Mouse (Mus musculus): ENCODE measurements around the gene Oit1.
A peak's percentile ranks its signal among the peaks of the same experiment; 100 is the strongest.

Oit1 gene

DNA sequence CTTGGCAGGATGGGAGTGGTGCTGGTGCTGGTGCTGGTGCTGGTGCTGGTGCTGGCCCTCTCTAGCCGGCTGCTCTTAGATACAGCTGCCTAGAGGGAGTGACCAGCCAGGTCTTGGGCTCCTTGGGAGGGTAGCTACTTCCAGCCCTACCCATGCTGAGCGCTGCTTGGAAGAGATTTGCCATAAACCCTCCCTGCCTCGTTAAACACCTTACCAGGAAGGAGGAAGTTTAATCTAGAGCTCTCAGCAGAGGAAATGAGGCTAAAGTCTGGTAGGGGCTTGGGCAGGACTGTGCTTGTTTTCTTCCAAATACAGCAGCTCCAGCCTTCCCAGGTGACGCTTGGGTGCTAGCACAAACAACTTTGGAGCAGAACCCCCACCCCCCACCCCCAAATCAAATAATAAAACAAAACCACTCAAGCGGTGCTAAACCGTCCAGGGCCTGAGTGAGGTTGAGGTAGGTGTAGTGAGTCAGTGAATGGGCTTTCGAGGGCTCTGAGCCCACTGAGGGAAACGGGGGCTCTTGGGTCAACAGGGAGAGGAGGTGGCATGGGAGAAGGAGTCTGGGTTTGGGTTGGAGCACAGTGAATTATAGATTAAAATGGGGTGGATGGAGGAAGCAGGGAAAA, at the start of gene Oit1:
Gene Oit1 (minus strand): TSS at position 70 of the 629 bp plus-strand sequence.
- no peak for DNase-seq (ENCODE audit: low read depth, low spot score)

DNA sequence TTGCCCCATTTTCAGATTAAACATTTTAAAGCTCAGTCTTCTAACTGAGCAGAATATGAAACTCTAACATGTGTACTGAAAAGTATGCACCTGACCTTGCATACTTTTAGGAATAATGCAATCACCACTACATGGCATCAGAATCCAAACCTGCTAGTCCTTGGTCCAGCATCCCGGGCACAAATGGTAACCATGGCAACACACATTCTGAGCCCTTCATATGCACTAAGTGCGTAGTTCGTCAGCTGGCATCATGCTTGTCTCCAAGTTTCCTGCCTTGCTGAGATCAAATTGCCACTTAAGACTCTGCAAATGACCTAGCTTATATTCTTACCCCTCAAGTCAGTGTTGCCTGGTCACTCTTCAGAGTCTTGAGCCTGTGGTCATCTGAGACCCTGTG, 44.3 kb upstream of the Oit1 start:
- DNase-seq (ENCODE audit: low read depth, low spot score) = peak; percentile 24

DNA sequence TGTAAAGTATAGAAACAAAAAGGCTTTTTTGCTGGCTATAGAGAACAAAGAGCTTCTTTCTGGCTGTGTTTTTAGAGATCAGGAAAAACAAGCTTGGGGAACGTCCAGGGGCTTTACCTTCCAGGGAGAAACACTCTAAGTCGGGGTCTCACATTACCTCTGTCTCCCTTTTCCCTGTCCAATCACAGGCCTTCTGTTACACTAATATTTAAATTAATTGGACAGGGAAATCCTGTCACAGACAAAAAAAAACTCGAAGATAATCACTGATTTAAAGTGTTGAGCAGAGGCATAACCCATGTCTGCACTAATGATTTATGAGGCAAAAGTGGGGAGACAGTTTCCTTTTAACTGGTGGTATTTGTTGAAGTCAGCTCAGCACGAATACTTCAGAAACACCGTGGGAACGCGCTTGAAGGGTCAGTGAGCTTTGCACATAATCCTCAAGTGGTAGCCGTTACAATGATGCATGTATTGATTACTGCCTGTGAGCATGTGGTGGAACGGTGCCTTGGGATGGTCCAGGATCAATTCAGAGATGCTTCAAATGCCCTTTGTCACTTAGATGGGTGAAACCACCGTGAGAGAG, 42.7 kb upstream of the Oit1 start:
- peak; percentile 57 for DNase-seq (ENCODE audit: low read depth, low spot score)

DNA sequence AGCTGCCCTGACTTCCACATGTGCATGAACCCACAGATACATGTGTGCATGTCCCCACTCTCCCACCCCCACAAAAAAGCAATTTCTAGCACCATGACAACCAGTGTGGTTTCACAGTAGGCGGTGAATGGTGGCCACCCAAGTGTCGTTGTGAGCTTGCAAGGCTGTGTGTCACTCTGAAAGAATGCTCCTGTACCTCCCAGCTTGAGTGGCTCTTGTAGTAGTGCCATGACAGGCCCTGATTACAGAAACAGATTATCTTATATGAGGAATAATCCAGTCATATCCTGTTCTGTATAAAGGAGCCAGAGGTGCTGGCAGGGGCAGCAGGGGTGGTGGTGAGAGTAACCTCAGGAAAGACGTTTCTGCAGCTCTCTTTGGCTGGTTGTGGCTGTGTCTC, 40.1 kb upstream of the Oit1 start:
- no peak for DNase-seq (ENCODE audit: low read depth, low spot score)

DNA sequence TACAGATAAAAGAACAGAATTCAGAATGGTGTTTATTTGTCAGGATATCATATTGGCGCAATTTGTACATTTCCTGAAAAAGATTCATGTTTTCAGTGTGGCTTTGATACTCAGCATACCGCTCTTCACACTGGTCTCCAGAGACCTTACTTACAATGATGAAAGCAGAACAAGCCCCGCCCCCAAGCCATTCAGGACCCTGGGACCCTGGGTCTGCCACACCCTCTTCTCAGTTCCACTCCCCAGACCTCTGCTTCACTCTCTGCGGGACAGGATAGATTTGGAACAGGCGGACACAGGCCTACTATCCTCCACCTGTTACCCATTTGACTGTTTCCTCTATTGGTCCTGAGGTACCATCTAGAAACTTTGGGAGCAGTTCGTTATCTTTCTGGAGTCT, 27.4 kb upstream of the Oit1 start:
- DNase-seq (ENCODE audit: low read depth, low spot score) = no peak

DNA sequence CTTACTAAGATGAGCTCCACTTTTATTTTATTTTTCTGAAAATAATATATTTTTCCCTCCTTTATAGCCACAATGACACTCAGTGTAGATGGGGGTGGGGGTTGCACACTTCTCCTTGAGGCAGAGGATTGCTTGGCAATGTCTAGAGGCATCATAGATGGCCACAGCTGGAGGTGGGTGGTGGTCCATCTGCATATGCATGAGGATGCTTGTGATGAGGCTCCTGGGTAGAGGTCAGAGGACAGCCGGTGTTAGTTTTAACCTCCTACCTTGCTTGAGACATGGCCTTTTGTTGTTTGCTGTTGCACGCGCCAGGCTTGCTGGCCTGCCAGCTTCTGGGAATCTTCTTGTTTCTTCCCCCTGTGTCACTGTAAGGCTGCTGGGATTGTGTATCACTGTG, 24.8 kb upstream of the Oit1 start:
- no peak for DNase-seq (ENCODE audit: low read depth, low spot score)

DNA sequence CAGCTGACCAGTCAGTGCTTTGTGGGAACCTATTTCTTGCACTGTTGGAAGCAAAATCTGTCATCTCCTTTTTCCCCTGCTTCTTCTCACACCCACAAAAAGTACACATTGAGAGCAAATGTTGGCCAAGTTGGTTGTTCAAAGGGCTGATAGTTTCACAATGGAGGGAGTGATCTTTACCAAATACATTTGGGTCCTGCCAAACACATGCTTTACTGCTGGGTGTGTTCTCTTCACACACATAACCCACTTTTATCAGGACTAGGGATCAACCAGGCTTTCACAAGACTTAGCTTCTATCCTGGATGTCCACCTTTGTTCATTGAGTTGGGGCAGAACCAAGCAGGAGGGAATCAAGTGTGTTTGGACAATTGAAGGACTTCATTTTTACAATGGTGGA, 20.0 kb upstream of the Oit1 start:
- no peak for DNase-seq (ENCODE audit: low read depth, low spot score)

DNA sequence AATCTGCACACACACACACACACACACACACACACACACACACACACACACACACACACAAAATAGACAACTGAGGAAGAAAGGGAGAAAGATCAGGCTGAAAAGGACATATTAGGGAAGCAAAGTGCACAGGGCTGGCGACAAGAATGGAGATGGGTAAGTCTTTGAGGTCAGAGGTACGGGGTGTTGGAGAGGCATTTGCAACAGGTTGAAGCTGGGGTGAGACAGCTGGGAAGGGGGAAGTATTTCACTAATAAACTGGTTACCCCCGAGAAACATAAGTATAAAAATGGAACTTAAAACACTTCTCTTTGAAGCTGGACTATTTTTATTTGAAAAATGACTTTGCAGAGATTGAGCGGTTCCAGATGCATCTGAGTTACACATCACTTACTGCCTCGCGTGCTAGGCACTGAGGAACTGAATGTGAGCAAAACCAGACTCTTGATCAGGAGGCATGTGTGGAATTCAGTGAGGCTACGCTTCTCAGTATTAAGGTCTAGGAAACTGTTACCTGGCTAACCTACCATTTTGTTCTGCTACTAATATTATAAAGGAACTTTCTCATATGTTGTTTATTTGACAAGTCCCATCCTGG, 17.2 kb upstream of the Oit1 start:
- DNase-seq (ENCODE audit: low read depth, low spot score) = peak; percentile 9

DNA sequence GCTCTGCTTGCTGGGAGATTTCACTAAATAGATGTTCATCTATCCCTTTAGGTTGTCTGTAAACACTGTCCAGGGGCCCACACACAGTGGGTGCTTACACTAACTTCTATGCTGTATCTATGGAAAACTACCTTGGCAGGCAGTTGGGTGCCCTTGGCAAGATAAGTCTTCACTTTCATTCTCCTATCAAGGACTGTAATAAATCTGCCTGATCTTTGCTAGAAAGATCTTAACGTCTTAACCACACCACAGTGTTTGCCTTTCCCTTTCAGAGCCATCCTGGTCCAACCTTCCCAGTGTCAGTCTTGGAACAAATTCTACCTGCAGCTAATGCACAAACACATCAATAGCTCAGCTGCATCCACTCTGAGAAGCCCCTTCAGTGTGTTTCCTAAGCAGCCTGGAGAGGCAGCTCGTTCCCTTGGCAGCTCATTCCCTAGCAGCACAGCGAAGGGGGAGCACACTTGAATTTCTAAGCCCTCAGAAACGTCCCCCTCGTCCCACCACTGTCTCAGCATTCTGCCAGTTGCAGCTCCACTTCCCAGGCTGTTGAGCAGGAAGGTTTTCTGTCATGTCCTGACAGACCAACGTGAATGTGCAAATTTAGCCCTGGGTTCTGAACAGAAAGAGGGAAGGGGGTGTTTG, 13.7 kb upstream of the Oit1 start:
- DNase-seq (ENCODE audit: low read depth, low spot score) = no peak

DNA sequence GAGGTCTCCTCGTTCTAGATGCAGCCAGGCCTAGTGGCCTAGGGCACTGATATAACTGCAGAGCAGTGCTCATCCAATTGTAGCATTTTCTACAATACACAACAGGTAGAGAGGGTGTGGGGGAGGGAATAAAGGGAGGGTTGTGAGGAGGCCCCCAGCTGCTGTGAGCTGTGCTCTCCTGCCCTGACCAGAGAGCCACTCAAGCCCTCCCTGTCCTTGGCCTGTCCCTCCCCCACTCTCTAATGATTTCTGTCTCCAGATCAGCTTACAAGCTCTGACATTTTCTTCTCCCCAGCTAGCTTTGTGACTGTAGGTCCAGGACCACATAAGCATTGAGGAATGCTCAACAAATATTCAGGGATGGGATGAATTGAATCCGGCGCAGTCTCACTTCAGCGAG, 9.2 kb downstream of the Oit1 start:
- DNase-seq (ENCODE audit: low read depth, low spot score) = peak; percentile 25

DNA sequence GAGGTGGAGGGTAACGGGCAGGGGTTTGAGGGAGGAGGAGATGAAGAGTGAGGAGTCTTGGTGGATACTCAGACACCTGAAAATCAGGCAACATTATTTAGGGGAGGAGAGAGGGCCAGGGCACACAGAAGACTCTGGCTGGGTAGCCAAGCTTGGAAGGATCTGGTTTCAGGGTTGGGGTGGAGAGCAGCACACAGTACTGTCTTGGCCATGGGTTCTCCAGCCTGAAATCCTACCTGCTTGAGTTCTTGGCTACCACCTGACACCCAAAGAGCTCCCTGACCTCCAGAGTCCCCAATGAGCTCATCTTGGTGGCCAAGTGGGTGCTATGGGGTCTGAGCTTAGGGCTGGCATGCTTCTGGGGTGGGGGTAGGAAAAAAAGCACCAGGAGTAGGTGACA, 9.7 kb downstream of the Oit1 start:
- no peak for DNase-seq (ENCODE audit: low read depth, low spot score)

DNA sequence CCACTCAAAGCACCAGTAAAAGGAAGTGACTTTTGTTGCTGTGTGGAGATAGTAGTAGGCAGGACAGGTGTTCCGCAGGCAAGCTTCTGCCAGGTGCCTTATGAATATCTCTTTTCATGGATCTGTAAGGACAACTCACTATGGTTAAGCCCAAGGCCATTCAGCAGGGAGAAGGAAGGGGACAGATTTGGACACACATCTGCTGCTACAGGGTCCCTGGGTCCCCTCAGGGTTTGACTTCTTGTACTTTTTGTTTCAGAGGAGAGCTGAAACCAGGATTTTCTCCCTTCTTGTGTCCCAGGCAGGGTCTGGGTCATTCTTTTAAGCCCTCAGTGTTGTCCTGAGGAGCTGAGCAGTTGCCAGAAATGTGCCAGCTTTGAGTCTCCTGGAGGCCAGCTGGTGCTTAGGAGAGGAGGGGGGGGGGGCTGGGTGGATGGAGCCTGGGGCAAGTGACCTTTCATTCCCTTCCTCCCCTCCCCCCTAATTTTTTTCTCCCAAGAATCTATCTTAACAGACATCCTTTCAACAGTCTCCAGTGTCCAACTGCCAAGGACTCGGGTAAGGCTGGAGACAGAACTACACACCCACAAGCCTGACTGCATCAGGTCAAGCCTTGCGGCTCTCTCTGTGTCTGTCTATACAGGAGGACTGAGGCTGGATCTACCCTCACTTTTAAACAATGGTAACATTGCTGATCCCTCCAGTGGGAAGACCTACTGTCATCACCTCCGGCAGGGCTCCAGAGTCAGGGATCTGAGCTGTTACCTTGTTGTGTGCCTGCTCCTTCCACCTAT, 10.6 kb downstream of the Oit1 start:
- DNase-seq (ENCODE audit: low read depth, low spot score) = peak; percentile 23

DNA sequence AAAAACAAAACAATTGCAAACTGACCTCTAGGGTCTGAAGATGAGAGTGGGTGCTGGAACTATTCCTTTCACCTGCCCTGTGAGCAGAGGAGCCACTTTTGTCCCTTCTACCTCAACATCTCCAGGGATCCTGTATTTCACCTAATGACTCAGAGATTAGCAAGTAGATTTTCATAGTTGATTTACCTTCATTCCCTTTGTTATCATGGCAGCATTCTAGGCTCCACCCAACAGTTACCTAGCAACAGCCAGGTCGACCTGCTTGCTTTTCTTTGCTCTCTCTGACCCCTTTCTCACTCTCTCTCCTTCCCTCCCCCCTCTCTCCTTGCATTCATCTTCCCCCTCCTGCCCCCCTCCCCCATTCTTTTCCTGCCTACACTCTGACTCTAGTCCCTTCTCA, 11.4 kb downstream of the Oit1 start:
- no peak for DNase-seq (ENCODE audit: low read depth, low spot score)

DNA sequence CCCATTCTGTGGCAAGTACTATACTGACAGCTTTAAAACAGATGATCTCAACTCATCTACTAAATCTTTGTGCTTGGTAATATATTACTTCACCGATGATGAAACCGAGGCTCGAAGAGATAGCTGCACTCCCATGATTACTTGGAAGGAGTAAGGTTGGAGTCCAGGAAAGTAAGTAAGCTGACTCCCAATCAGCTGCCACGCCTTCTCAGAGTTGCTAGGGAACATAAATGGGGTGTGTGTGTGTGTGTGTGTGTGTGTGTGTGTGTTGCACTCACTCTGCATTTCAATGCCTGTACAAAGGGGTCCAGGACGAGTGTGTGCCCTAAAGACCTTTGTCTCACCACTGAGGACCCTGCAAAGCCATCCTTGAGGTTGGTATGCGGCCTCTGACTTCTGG, 12.7 kb downstream of the Oit1 start:
- DNase-seq (ENCODE audit: low read depth, low spot score) = no peak

DNA sequence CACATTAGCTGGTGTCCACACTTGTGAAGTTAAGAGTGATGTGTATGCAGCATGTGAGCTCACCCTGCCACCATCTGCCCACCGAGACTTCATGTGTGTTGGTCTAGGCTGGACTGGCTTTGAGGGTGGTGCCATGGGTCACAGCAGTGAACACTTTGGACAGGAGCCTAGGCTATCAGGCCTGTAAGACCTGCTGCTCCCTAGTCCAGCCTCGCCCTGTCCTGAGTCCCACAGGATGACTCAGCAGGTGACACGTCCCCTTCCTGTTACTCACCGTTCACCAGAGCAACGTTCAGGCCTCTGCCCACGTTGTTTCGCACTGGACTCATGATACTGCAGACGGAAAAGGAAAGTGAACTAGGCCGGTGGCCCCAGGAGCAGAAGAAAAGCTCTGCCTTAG, 21.7 kb downstream of the Oit1 start:
- no peak for DNase-seq (ENCODE audit: low read depth, low spot score)

DNA sequence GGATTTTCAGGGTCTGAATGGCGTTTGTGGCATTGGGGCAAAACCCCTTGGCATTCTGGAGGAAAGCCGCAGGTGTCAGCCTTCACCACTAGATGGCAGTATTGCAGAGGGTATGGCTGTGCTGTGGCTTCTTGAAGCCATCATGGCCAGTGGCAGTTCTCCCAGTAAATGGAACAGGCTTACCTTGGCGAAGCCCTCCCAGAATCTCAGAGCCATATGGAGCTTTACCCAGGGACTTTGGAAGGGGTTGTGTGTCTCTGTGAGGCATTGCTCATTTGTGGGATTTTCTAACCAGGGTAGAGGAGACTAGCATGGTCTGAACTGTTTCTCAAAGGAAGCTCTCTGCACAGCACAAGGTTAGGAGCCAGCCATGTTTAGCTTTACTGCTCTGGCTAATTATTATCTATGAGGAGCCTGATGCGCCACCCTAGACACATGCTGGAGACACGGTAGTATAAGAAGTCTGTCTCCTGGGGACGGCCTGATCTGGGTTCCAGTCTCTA, 22.5 kb downstream of the Oit1 start:
- peak; percentile 83 for DNase-seq (ENCODE audit: low read depth, low spot score)

DNA sequence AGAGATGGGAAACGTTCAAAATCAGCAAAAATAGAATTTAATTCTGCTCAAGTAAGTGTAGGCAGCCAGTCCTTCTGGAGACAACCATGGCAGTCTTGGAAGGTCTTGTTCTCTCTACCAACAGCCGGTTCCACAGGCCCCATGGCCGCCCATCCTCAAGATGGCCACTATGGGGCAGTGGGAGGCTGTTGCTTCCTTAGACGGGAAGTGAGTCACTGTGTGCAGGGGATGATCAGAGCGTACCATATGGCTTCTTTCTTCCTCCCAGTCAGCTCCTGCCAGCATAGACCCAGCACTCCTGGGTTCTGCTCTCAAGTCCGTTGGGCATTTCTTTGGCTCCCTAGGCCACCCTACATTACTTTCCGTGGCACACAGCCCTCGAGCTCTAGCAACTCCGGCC, 29.6 kb downstream of the Oit1 start:
- no peak for DNase-seq (ENCODE audit: low read depth, low spot score)

DNA sequence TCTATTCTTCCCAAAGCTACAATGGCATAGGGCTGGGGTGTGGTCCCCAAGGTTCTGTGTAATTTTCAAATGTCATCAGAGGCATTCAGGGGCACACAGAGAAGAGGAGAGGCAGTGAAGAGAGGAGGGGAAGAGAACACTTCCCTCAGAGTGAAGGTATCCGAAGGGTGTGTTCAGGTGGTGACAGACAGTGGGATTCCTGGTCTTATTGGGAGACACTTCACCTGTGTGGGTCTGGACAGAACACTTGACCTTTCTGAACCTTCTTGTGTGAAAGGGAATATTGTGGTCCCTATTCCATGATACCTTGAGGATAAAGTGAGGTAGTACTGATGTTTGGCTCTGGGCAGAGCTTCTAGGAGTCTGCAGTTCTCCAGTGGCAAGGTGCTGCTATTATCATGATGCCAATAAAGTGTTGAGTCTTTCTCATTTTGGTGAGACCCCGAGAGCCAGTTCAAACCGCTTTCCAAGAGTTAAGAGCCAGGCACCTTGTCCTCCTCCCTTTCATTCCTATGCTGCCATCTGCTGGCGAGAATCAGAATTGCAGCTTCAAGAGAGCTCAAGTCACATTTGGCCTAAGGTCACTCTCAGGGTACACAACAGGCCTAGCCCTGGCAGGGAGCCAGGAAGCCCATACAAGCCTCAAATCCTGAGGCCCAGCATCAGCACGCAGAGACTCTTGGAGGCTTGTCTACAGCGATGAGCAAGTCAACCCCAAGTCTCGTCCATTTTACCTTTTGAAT, 32.1 kb downstream of the Oit1 start:
- peak; percentile 92 for DNase-seq (ENCODE audit: low read depth, low spot score)

DNA sequence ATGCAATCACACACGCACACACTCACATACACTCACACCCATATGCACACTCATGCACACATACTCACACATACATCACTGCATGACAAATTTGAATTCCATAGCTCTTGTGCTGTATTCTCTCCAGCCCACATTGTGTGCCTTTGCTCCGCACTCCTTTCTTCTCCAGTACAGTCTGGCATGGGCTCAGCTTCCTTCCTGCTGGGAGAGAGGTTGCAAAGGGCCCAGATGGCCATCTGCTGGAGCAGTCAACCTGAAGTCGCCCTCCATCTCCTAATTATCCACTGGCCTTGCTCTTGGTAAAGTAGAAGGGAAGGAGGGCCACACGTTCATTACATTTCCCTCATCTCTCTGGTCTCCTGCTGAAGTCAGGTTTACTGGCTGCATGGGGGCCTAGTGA, 33.0 kb downstream of the Oit1 start:
- DNase-seq (ENCODE audit: low read depth, low spot score) = no peak

DNA sequence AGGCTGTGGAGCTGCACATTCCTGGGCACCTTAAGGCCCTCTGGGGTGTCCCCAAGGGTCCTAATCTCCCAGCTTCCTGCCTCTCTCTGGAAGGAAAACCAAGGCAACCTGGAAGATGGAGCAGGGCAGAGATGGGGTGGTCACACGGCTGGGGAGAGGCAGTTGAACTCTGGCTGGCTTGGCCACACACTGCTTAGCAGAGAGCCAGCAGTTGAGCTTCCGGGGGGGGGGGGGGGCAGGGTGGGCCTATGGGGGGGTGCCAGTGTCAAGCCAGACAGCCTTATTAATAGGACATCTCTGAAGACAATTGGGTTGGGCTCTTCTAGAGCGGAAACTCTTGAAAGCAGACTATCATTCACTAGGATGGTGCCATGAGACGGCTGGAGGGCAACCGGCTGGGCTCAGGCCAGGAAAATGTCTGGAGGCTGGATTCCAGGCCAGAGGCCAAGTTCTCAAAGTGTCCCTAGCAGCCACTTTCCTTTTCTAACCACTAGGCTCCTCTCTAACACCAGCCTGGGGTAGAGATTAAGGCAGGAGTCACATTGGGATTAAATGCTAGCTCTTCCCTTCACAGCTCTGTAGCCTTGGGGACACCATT, 35.9 kb downstream of the Oit1 start:
- DNase-seq (ENCODE audit: low read depth, low spot score) = no peak

DNA sequence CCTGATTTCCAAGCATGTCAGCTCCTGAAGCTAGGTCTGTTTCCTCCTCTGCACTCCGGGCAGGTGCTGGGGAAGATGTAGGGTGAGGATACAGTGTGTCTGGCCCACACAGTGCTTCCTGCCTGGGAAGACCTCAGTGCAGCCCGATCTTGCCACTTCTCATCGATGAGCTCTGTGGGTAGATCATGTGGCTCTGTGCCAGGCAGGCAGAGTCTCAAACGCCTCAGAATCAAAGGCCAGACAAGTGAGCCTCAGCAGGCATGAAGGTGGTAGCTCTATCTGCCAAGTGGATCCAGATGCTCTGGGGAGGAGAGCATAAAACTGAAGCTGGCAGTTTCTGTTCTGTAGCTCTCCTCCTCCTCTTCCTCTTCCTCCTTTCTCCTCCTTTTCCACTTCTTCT, 38.3 kb downstream of the Oit1 start:
- no peak for DNase-seq (ENCODE audit: low read depth, low spot score)

Measured in mesoderm, embryonic 11.5 days (tissue).